Mouse (Mus musculus) testis, postnatal 14 days (tissue): ENCODE results near the gene Syngr2.
"Not testable (repeated sequence)": the region's sequence is repeated elsewhere in the genome, so short reads cannot be mapped to it uniquely, and the experiment has no call there.

Experiments used
- DNase-seq: peaks from one replicate; pipeline ENCODE4 v3.0.0; 2021; ENCODE audit warnings: low spot score

The Syngr2 gene

GRCm38 (mm10) chr11:117833509-117833908 is 24.0 kb downstream of the Syngr2 start:
- not testable (repeated sequence) for DNase-seq

- DNase-seq: no peak
These were observed 24.6 kb downstream of the Syngr2 start for GRCm38 (mm10) chr11:117834086-117834485.

- peak; percentile 69 for DNase-seq
These were observed 26.8 kb downstream of the Syngr2 start for GRCm38 (mm10) chr11:117836306-117836705.

GRCm38 (mm10) chr11:117838572-117838971 is 29.1 kb downstream of the Syngr2 start:
- DNase-seq: no peak

- no peak for DNase-seq
These were observed 29.6 kb downstream of the Syngr2 start for GRCm38 (mm10) chr11:117839021-117839420.

GRCm38 (mm10) chr11:117840910-117841309 is 31.4 kb downstream of the Syngr2 start:
- no peak for DNase-seq

- no peak for DNase-seq
These were observed 34.0 kb downstream of the Syngr2 start for GRCm38 (mm10) chr11:117843434-117843833.

- no peak for DNase-seq
These were observed 35.5 kb downstream of the Syngr2 start for GRCm38 (mm10) chr11:117844997-117845396.

- DNase-seq: no peak
These were observed 36.2 kb downstream of the Syngr2 start for GRCm38 (mm10) chr11:117845651-117846050.

- DNase-seq: no peak
These were observed 37.2 kb downstream of the Syngr2 start for GRCm38 (mm10) chr11:117846640-117847039.

- no peak for DNase-seq
These were observed 38.2 kb downstream of the Syngr2 start for GRCm38 (mm10) chr11:117847593-117848215.

- peak; percentile 48 for DNase-seq
These were observed 39.0 kb downstream of the Syngr2 start for GRCm38 (mm10) chr11:117848271-117848984.

- peak; percentile 95 for DNase-seq
These were observed 39.7 kb downstream of the Syngr2 start, which contains the start of gene Birc5 for GRCm38 (mm10) chr11:117848985-117849671. Birc5 (plus strand) TSS chr11:117849251.

- DNase-seq: no peak
These were observed 43.4 kb downstream of the Syngr2 start for GRCm38 (mm10) chr11:117852875-117853274.

- no peak for DNase-seq
These were observed 44.8 kb downstream of the Syngr2 start for GRCm38 (mm10) chr11:117854241-117854640.

GRCm38 (mm10) chr11:117855360-117855759 is 45.9 kb downstream of the Syngr2 start:
- no peak for DNase-seq

- DNase-seq: no peak
These were observed 46.5 kb downstream of the Syngr2 start for GRCm38 (mm10) chr11:117855975-117856374.

GRCm38 (mm10) chr11:117857462-117857861 is 48.0 kb downstream of the Syngr2 start:
- DNase-seq: no peak

- no peak for DNase-seq
These were observed 48.9 kb downstream of the Syngr2 start for GRCm38 (mm10) chr11:117858392-117858791.

GRCm38 (mm10) chr11:117860601-117861000 is 51.1 kb downstream of the Syngr2 start, which contains the start of gene Tmem235:
Tmem235 (plus strand) TSS chr11:117860752.
- DNase-seq: no peak

GRCm38 (mm10) chr11:117863174-117863856 is 53.8 kb downstream of the Syngr2 start:
- DNase-seq: no peak
